Mouse (Mus musculus): ENCODE measurements around the gene Gsta3.

GRCm38 (mm10) chr1:21272056-21272431 is 31.7 kb downstream of the Gsta3 start:
- TF ChIP-seq CTCF (IDR thresholded peaks at IDR 0.05; ENCODE audit: low read depth) (no peak), EP300 (IDR thresholded peaks at IDR 0.05; ENCODE audit: low read depth) (no peak)

Data from heart, postnatal 0 days (tissue).